Mouse (Mus musculus): ENCODE data around the gene Picalm.
"Not testable (repeated sequence)": the region's sequence is repeated elsewhere in the genome, so short reads cannot be mapped to it uniquely, and the experiment has no call there.

The Picalm gene

GRCm38 (mm10) chr7:90131831-90132241 lies 1.8 kb downstream of the Picalm start:
- DNase-seq (ENCODE audit: low read depth), result peak; percentile 47

GRCm38 (mm10) chr7:90132322-90132721 lies 2.3 kb downstream of the Picalm start:
- DNase-seq (ENCODE audit: low read depth), result peak; percentile 9

- no peak for DNase-seq (ENCODE audit: low read depth)
Measured at GRCm38 (mm10) chr7:90136736-90137135, 6.7 kb downstream of the Picalm start.

- no peak for DNase-seq (ENCODE audit: low read depth)
Measured at GRCm38 (mm10) chr7:90138359-90138758, 8.3 kb downstream of the Picalm start.

GRCm38 (mm10) chr7:90140290-90140689 lies 10.3 kb downstream of the Picalm start:
- DNase-seq (ENCODE audit: low read depth), result no peak

- DNase-seq (ENCODE audit: low read depth), result no peak
Measured at GRCm38 (mm10) chr7:90144275-90144674, 14.3 kb downstream of the Picalm start.

GRCm38 (mm10) chr7:90144971-90145370 lies 15.0 kb downstream of the Picalm start:
- no peak for DNase-seq (ENCODE audit: low read depth)

- no peak for DNase-seq (ENCODE audit: low read depth)
Measured at GRCm38 (mm10) chr7:90145376-90145775, 15.4 kb downstream of the Picalm start.

GRCm38 (mm10) chr7:90145897-90146296 lies 15.9 kb downstream of the Picalm start:
- peak; percentile 21 for DNase-seq (ENCODE audit: low read depth)

- peak; percentile 38 for DNase-seq (ENCODE audit: low read depth)
Measured at GRCm38 (mm10) chr7:90146321-90146720, 16.3 kb downstream of the Picalm start.

GRCm38 (mm10) chr7:90148023-90148422 lies 18.0 kb downstream of the Picalm start:
- DNase-seq (ENCODE audit: low read depth), result no peak

GRCm38 (mm10) chr7:90148516-90148915 lies 18.5 kb downstream of the Picalm start:
- DNase-seq (ENCODE audit: low read depth), result peak; percentile 8

GRCm38 (mm10) chr7:90150311-90150710 lies 20.3 kb downstream of the Picalm start:
- DNase-seq (ENCODE audit: low read depth), result peak; percentile 76

- no peak for DNase-seq (ENCODE audit: low read depth)
Measured at GRCm38 (mm10) chr7:90158034-90158433, 28.0 kb downstream of the Picalm start.

- no peak for DNase-seq (ENCODE audit: low read depth)
Measured at GRCm38 (mm10) chr7:90160598-90160997, 30.6 kb downstream of the Picalm start.

- DNase-seq (ENCODE audit: low read depth), result no peak
Measured at GRCm38 (mm10) chr7:90164276-90164675, 34.3 kb downstream of the Picalm start.

- no peak for DNase-seq (ENCODE audit: low read depth)
Measured at GRCm38 (mm10) chr7:90165970-90166369, 36.0 kb downstream of the Picalm start.

- DNase-seq (ENCODE audit: low read depth), result not testable (repeated sequence)
Measured at GRCm38 (mm10) chr7:90167777-90168176, 37.8 kb downstream of the Picalm start.

- no peak for DNase-seq (ENCODE audit: low read depth)
Measured at GRCm38 (mm10) chr7:90173778-90174177, 43.8 kb downstream of the Picalm start.

- DNase-seq (ENCODE audit: low read depth), result no peak
Measured at GRCm38 (mm10) chr7:90175576-90175975, 45.6 kb downstream of the Picalm start.

- DNase-seq (ENCODE audit: low read depth), result no peak
Measured at GRCm38 (mm10) chr7:90180635-90181034, 50.6 kb downstream of the Picalm start.

- peak; percentile 72 for DNase-seq (ENCODE audit: low read depth)
Measured at GRCm38 (mm10) chr7:90200251-90200650, 70.2 kb downstream of the Picalm start.

GRCm38 (mm10) chr7:90201877-90202465 lies 72.0 kb downstream of the Picalm start:
- DNase-seq (ENCODE audit: low read depth), result peak; percentile 30

GRCm38 (mm10) chr7:90203914-90204313 lies 73.9 kb downstream of the Picalm start:
- DNase-seq (ENCODE audit: low read depth), result no peak
